Mouse (Mus musculus): ENCODE results near the gene Chst13. TPM values are rescaled to one million over a fixed set of nuclear protein-coding genes. Genes with fewer than 3 reads are reported as not detected.

The Chst13 gene
- polyA plus RNA-seq (2014; fragmentation: Nextera tagmentation; extraction: Ambion mirVana) = 4.1 and 4.8 TPM in 2 replicates

- WGBS = 2% methylated on average over 22 of the region's 22 CpGs
- Histone ChIP-seq H3K36me3 (ENCODE audit: control insufficient read depth, insufficient read depth, low read length) (no peaks in the 10 kb centered on the region), H3K27me3 (ENCODE audit: control insufficient read depth, insufficient read depth, low read length) (0 out of 2 replicates have a peak, but pooled peaks cover 2% of the 10 kb centered on the region), H3K27ac (ENCODE audit: low read depth, low read length) (no peak within 1 kb of the TSS), H3K4me2 (replicated peaks; ENCODE audit: low read depth, low read length) (peak within 1 kb of the TSS; percentile 46), H3K9me3 (ENCODE audit: control insufficient read depth, low read length) (no peaks in the 10 kb centered on the region), H3K9ac (ENCODE audit: low read depth, low read length) (no peak within 1 kb of the TSS), H3K4me1 (ENCODE audit: control insufficient read depth, insufficient read depth, low read length) (peaks cover 10% of the 10 kb centered on the region; the same call in 1 of the 2 replicates), H3K4me3 (ENCODE audit: low read length) (peak within 1 kb of the TSS; percentile 29)
- peak; percentile 67 for ATAC-seq (ENCODE audit: low FRiP score, low TSS enrichment)
These were observed at the start of gene Chst13 for GRCm38 (mm10) chr6:90324991-90325390. Gene Chst13 (minus strand): TSS chr6:90325185.

- H3K4me2 ChIP-seq (replicated peaks; ENCODE audit: low read depth, low read length) = no peak overlapping the region
- no peaks in the 10 kb centered on the region for H3K27me3 ChIP-seq (ENCODE audit: control insufficient read depth, insufficient read depth, low read length)
- no peak for ATAC-seq (ENCODE audit: low FRiP score, low TSS enrichment)
- no peak overlapping the region for H3K4me3 ChIP-seq (ENCODE audit: low read length)
- no peaks in the 10 kb centered on the region for H3K9me3 ChIP-seq (ENCODE audit: control insufficient read depth, low read length)
- 92% methylated on average over 4 of the region's 4 CpGs for WGBS
- H3K4me1 ChIP-seq (ENCODE audit: control insufficient read depth, insufficient read depth, low read length) = peaks cover 15% of the 10 kb centered on the region
- no peak overlapping the region for H3K9ac ChIP-seq (ENCODE audit: low read depth, low read length)
- H3K27ac ChIP-seq (ENCODE audit: low read depth, low read length) = no peak overlapping the region
- peaks cover 66% of the 10 kb centered on the region for H3K36me3 ChIP-seq (ENCODE audit: control insufficient read depth, insufficient read depth, low read length)
These were observed 49.7 kb upstream of the Chst13 start for GRCm38 (mm10) chr6:90374647-90375046.

- peak overlapping the region; percentile 87 for H3K9ac ChIP-seq (ENCODE audit: low read depth, low read length)
- ATAC-seq (ENCODE audit: low FRiP score, low TSS enrichment) = peak; percentile 87
- peak overlapping the region; percentile 92 for H3K4me3 ChIP-seq (ENCODE audit: low read length)
- H3K9me3 ChIP-seq (ENCODE audit: control insufficient read depth, low read length) = no peaks in the 10 kb centered on the region
- peak overlapping the region; percentile 98 for H3K4me2 ChIP-seq (replicated peaks; ENCODE audit: low read depth, low read length)
- H3K36me3 ChIP-seq (ENCODE audit: control insufficient read depth, insufficient read depth, low read length) = peaks cover 28% of the 10 kb centered on the region
- under 1% methylated on average over 81 of the region's 98 CpGs for WGBS
- H3K4me1 ChIP-seq (ENCODE audit: control insufficient read depth, insufficient read depth, low read length) = peaks cover 15% of the 10 kb centered on the region
- no peaks in the 10 kb centered on the region for H3K27me3 ChIP-seq (ENCODE audit: control insufficient read depth, insufficient read depth, low read length)
- peak overlapping the region; percentile 67; the same call in 1 of the 2 replicates for H3K27ac ChIP-seq (ENCODE audit: low read depth, low read length)
These were observed 45.0 kb upstream of the Chst13 start for GRCm38 (mm10) chr6:90369725-90370553.

GRCm38 (mm10) chr6:90368976-90369724 is 44.2 kb upstream of the Chst13 start, which contains the start of gene Zxdc:
Gene Zxdc (plus strand): TSS chr6:90369492.
- peak; percentile 99 for ATAC-seq (ENCODE audit: low FRiP score, low TSS enrichment)
- H3K27ac ChIP-seq (ENCODE audit: low read depth, low read length) = peak within 1 kb of the TSS; percentile 67; the same call in 1 of the 2 replicates
- 9% methylated on average over 36 of the region's 41 CpGs for WGBS
- peak within 1 kb of the TSS; percentile 98 for H3K4me2 ChIP-seq (replicated peaks; ENCODE audit: low read depth, low read length)
- H3K27me3 ChIP-seq (ENCODE audit: control insufficient read depth, insufficient read depth, low read length) = no peaks in the 10 kb centered on the region
- peaks cover 15% of the 10 kb centered on the region for H3K4me1 ChIP-seq (ENCODE audit: control insufficient read depth, insufficient read depth, low read length)
- H3K4me3 ChIP-seq (ENCODE audit: low read length) = peak within 1 kb of the TSS; percentile 92
- no peaks in the 10 kb centered on the region for H3K9me3 ChIP-seq (ENCODE audit: control insufficient read depth, low read length)
- H3K36me3 ChIP-seq (ENCODE audit: control insufficient read depth, insufficient read depth, low read length) = peaks cover 20% of the 10 kb centered on the region
- H3K9ac ChIP-seq (ENCODE audit: low read depth, low read length) = peak within 1 kb of the TSS; percentile 87

GRCm38 (mm10) chr6:90363301-90363700 is 38.3 kb upstream of the Chst13 start:
- peaks cover 15% of the 10 kb centered on the region for H3K4me1 ChIP-seq (ENCODE audit: control insufficient read depth, insufficient read depth, low read length)
- no peaks in the 10 kb centered on the region for H3K36me3 ChIP-seq (ENCODE audit: control insufficient read depth, insufficient read depth, low read length)
- H3K9ac ChIP-seq (ENCODE audit: low read depth, low read length) = no peak overlapping the region
- ATAC-seq (ENCODE audit: low FRiP score, low TSS enrichment) = no peak
- no peak overlapping the region for H3K4me3 ChIP-seq (ENCODE audit: low read length)
- H3K4me2 ChIP-seq (replicated peaks; ENCODE audit: low read depth, low read length) = no peak overlapping the region
- no peaks in the 10 kb centered on the region for H3K9me3 ChIP-seq (ENCODE audit: control insufficient read depth, low read length)
- H3K27me3 ChIP-seq (ENCODE audit: control insufficient read depth, insufficient read depth, low read length) = no peaks in the 10 kb centered on the region
- H3K27ac ChIP-seq (ENCODE audit: low read depth, low read length) = no peak overlapping the region
- 82% methylated on average over 5 of the region's 5 CpGs for WGBS

GRCm38 (mm10) chr6:90360922-90361614 is 36.1 kb upstream of the Chst13 start:
- ATAC-seq (ENCODE audit: low FRiP score, low TSS enrichment) = no peak
- WGBS = 87% methylated on average over 6 of the region's 6 CpGs
- Histone ChIP-seq H3K4me3 (ENCODE audit: low read length) (no peak overlapping the region), H3K36me3 (ENCODE audit: control insufficient read depth, insufficient read depth, low read length) (no peaks in the 10 kb centered on the region), H3K4me2 (replicated peaks; ENCODE audit: low read depth, low read length) (no peak overlapping the region), H3K9ac (ENCODE audit: low read depth, low read length) (no peak overlapping the region), H3K27ac (ENCODE audit: low read depth, low read length) (no peak overlapping the region), H3K4me1 (ENCODE audit: control insufficient read depth, insufficient read depth, low read length) (peaks cover 15% of the 10 kb centered on the region), H3K27me3 (ENCODE audit: control insufficient read depth, insufficient read depth, low read length) (0 out of 2 replicates have a peak, but pooled peaks cover under 1% of the 10 kb centered on the region), H3K9me3 (ENCODE audit: control insufficient read depth, low read length) (no peaks in the 10 kb centered on the region)

GRCm38 (mm10) chr6:90360024-90360781 is 35.2 kb upstream of the Chst13 start:
- ATAC-seq (ENCODE audit: low FRiP score, low TSS enrichment) = peak; percentile 18; the same call in 1 of the 2 replicates
- no peak overlapping the region for H3K4me3 ChIP-seq (ENCODE audit: low read length)

GRCm38 (mm10) chr6:90359445-90359844 is 34.5 kb upstream of the Chst13 start:
- no peaks in the 10 kb centered on the region for H3K9me3 ChIP-seq (ENCODE audit: control insufficient read depth, low read length)
- H3K36me3 ChIP-seq (ENCODE audit: control insufficient read depth, insufficient read depth, low read length) = no peaks in the 10 kb centered on the region
- no peak overlapping the region for H3K4me2 ChIP-seq (replicated peaks; ENCODE audit: low read depth, low read length)
- H3K4me3 ChIP-seq (ENCODE audit: low read length) = no peak overlapping the region
- H3K27ac ChIP-seq (ENCODE audit: low read depth, low read length) = 0 out of 2 replicates have a peak overlapping the region, but pooled peaks have one; percentile 30
- H3K27me3 ChIP-seq (ENCODE audit: control insufficient read depth, insufficient read depth, low read length) = 0 out of 2 replicates have a peak, but pooled peaks cover 3% of the 10 kb centered on the region
- no peak overlapping the region for H3K9ac ChIP-seq (ENCODE audit: low read depth, low read length)
- WGBS = 50% methylated on average over 2 of the region's 2 CpGs
- ATAC-seq (ENCODE audit: low FRiP score, low TSS enrichment) = peak; percentile 68
- H3K4me1 ChIP-seq (ENCODE audit: control insufficient read depth, insufficient read depth, low read length) = peaks cover 15% of the 10 kb centered on the region

More at GRCm38 (mm10) chr6:90360024-90360781, 35.2 kb upstream of the Chst13 start:
- Histone ChIP-seq H3K9me3 (ENCODE audit: control insufficient read depth, low read length) (no peaks in the 10 kb centered on the region), H3K9ac (ENCODE audit: low read depth, low read length) (no peak overlapping the region), H3K36me3 (ENCODE audit: control insufficient read depth, insufficient read depth, low read length) (no peaks in the 10 kb centered on the region), H3K4me2 (replicated peaks; ENCODE audit: low read depth, low read length) (no peak overlapping the region), H3K4me1 (ENCODE audit: control insufficient read depth, insufficient read depth, low read length) (peaks cover 15% of the 10 kb centered on the region), H3K27ac (ENCODE audit: low read depth, low read length) (0 out of 2 replicates have a peak overlapping the region, but pooled peaks have one; percentile 30), H3K27me3 (ENCODE audit: control insufficient read depth, insufficient read depth, low read length) (0 out of 2 replicates have a peak, but pooled peaks cover 3% of the 10 kb centered on the region)
- 48% methylated on average over 7 of the region's 7 CpGs for WGBS
